Mouse (Mus musculus): ENCODE measurements around the gene Hdgfl3. TPM values are rescaled to one million over a fixed set of nuclear protein-coding genes. Genes with fewer than 3 reads are reported as not detected.
A peak's percentile ranks its signal among the peaks of the same experiment; 100 is the strongest.

Hdgfl3 gene
- polyA plus RNA-seq, 1 experiment from 2014 or later = 22.8 TPM

- H3K27ac ChIP-seq (replicated peaks) = peak overlapping the region; percentile 98
- no peaks in the 10 kb centered on the region for H3K36me3 ChIP-seq
- under 1% methylated on average over 95 of the region's 103 CpGs for WGBS
- peak overlapping the region; percentile 89 for H3K4me3 ChIP-seq
- peak; percentile 78 for DNase-seq (ENCODE audit: low spot score)
- H3K9me3 ChIP-seq (replicated peaks) = no peaks in the 10 kb centered on the region
- peaks cover 24% of the 10 kb centered on the region for H3K27me3 ChIP-seq (ENCODE audit: low read depth, poor library complexity, severe bottlenecking)
- peaks cover 36% of the 10 kb centered on the region for H3K4me1 ChIP-seq
These were observed 539 bp downstream of the Hdgfl3 start for GRCm38 (mm10) chr7:81933601-81934266.

GRCm38 (mm10) chr7:81933061-81933600, 1.1 kb downstream of the Hdgfl3 start:
- DNase-seq (ENCODE audit: low spot score) = no peak
- 10% methylated on average over 23 of the region's 23 CpGs for WGBS
- no peaks in the 10 kb centered on the region for H3K9me3 ChIP-seq (replicated peaks)
- H3K27me3 ChIP-seq (ENCODE audit: low read depth, poor library complexity, severe bottlenecking) = peaks cover 24% of the 10 kb centered on the region
- peak overlapping the region; percentile 89 for H3K4me3 ChIP-seq
- peaks cover 41% of the 10 kb centered on the region for H3K4me1 ChIP-seq
- no peaks in the 10 kb centered on the region for H3K36me3 ChIP-seq
- peak overlapping the region; percentile 98 for H3K27ac ChIP-seq (replicated peaks)

DNA sequence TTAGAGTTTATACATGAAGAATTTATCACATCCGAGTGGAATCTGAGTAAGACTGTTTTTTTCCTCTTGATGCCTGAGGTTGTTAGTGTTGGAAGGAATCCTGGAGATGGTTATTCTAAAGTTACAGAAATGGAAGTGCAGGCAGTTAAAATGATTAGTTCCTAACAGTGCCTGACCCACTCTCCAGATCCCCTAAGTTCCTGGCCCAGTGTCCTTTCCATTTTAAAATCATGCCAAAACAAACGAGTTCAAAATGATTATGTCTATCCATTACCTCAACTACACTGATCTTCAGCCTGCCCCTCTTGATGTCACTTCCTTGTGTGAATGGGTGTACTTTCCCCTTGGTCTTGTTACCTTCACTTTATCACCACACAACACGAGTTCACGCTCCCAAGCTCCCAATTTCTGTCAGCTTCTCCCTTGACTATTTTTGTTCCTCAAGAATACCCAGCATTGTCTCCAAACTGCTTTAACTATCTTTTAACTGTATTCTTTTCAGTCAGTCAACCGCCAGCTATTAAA, 1.7 kb downstream of the Hdgfl3 start:
- DNase-seq (ENCODE audit: low spot score) = no peak
- Histone ChIP-seq H3K36me3 (no peaks in the 10 kb centered on the region), H3K27me3 (ENCODE audit: low read depth, poor library complexity, severe bottlenecking) (peaks cover 24% of the 10 kb centered on the region), H3K4me3 (peak overlapping the region; percentile 89), H3K9me3 (replicated peaks) (no peaks in the 10 kb centered on the region), H3K4me1 (peaks cover 41% of the 10 kb centered on the region), H3K27ac (replicated peaks) (peak overlapping the region; percentile 98)
- WGBS = 51% methylated on average over 5 of the region's 5 CpGs

DNA sequence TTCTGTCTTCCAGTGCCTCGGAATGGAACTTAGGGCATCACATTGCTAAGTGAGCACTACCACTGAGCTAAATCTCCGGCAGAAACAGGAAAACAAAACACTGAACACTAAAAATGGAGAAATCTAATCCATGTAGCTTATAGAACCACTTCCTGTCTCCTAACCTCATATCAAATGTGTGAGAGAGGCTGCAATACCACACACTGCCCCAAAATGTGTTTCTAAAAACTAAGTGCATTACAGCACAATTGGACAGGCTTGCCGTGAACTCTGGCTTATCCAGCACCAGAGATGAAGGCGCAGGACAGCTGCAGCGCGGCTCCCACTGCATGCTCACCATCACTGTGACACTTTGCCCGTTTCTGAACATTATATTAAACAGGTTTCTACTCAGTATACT, 5.3 kb downstream of the Hdgfl3 start:
- Histone ChIP-seq H3K27ac (replicated peaks) (no peak overlapping the region), H3K9me3 (replicated peaks) (no peaks in the 10 kb centered on the region), H3K4me1 (peaks cover 36% of the 10 kb centered on the region), H3K27me3 (ENCODE audit: low read depth, poor library complexity, severe bottlenecking) (no peaks in the 10 kb centered on the region), H3K36me3 (no peaks in the 10 kb centered on the region), H3K4me3 (no peak overlapping the region)
- WGBS = 83% methylated on average over 7 of the region's 7 CpGs
- DNase-seq (ENCODE audit: low spot score) = no peak

GRCm38 (mm10) chr7:81921379-81921952, 12.8 kb downstream of the Hdgfl3 start:
- H3K27me3 ChIP-seq (ENCODE audit: low read depth, poor library complexity, severe bottlenecking) = no peaks in the 10 kb centered on the region
- H3K36me3 ChIP-seq = no peaks in the 10 kb centered on the region
- no peaks in the 10 kb centered on the region for H3K4me1 ChIP-seq
- no peaks in the 10 kb centered on the region for H3K9me3 ChIP-seq (replicated peaks)
- H3K4me3 ChIP-seq = no peak overlapping the region
- 86% methylated on average over 1 of the region's 1 CpGs for WGBS
- DNase-seq (ENCODE audit: low spot score) = no peak
- H3K27ac ChIP-seq (replicated peaks) = no peak overlapping the region

DNA sequence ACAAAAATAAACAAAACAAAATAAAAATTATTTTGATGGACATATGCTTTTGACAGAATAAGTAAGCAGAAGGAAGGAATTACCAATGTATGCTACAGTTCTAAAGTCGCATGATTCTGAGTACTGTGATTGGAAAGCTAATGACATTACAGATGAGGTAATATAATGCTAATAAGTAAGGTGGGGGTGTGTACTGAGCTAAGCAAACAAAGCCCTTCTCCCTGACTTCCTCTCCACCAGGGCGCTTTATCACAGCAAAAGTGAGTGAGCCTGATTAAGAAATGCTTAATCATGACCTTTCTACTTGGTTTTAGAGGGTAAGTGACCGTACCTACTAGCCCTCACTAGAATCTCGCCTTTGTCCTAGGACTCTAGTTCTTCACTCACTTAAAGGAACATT, 14.0 kb downstream of the Hdgfl3 start:
- DNase-seq (ENCODE audit: low spot score) = no peak
- Histone ChIP-seq H3K27ac (replicated peaks) (no peak overlapping the region), H3K27me3 (ENCODE audit: low read depth, poor library complexity, severe bottlenecking) (no peaks in the 10 kb centered on the region), H3K9me3 (replicated peaks) (no peaks in the 10 kb centered on the region), H3K4me1 (no peaks in the 10 kb centered on the region), H3K36me3 (no peaks in the 10 kb centered on the region), H3K4me3 (no peak overlapping the region)
- WGBS = 83% methylated on average over 4 of the region's 4 CpGs

DNA sequence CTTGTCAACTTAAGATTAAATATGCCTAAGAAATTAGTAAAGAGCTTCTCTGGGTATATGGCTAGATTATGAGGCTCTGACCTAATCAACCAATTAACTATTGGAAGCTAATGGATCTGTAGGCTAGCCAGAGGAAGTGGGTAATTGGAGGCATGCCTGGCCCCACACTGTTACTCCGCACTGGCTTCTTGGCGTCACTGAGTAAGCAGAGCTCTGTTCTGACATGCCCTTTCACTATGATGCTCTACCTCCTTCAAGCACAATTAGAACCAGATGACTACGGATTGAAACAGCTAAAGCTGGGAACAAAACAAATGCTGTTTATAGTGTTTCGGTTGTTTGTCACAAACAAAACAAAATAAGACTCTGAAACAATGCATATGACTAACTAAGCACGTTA, 16.0 kb downstream of the Hdgfl3 start:
- H3K4me3 ChIP-seq = no peak overlapping the region
- H3K9me3 ChIP-seq (replicated peaks) = no peaks in the 10 kb centered on the region
- H3K4me1 ChIP-seq = no peaks in the 10 kb centered on the region
- H3K27ac ChIP-seq (replicated peaks) = no peak overlapping the region
- H3K36me3 ChIP-seq = no peaks in the 10 kb centered on the region
- no peak for DNase-seq (ENCODE audit: low spot score)
- H3K27me3 ChIP-seq (ENCODE audit: low read depth, poor library complexity, severe bottlenecking) = no peaks in the 10 kb centered on the region
- WGBS = 69% methylated on average over 5 of the region's 5 CpGs

DNA sequence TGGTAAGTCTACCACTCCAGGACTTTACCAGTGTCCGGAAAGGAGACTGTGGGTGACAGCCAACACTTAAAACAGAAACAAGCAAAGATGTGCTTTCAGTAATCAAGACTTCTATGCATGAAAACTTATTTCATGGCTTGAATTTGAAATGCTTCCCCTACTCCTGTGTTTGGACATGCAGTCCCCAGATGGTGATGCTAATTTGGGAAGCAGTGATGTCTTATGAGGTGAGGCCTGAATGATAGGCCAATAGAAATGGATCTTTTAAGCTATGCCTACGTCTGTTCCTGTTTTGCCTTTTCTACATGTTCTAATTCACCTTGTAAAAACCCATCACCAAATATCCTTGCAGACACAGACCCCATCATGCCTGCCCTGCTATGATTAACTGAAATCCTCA, 29.3 kb downstream of the Hdgfl3 start:
- WGBS = 91% methylated on average over 2 of the region's 2 CpGs
- H3K4me3 ChIP-seq = no peak overlapping the region
- H3K9me3 ChIP-seq (replicated peaks) = no peaks in the 10 kb centered on the region
- no peaks in the 10 kb centered on the region for H3K4me1 ChIP-seq
- no peak for DNase-seq (ENCODE audit: low spot score)
- H3K27ac ChIP-seq (replicated peaks) = no peak overlapping the region
- H3K27me3 ChIP-seq (ENCODE audit: low read depth, poor library complexity, severe bottlenecking) = no peaks in the 10 kb centered on the region
- peaks cover 13% of the 10 kb centered on the region for H3K36me3 ChIP-seq

GRCm38 (mm10) chr7:81904094-81904493, 30.2 kb downstream of the Hdgfl3 start:
- no peaks in the 10 kb centered on the region for H3K9me3 ChIP-seq (replicated peaks)
- no peaks in the 10 kb centered on the region for H3K27me3 ChIP-seq (ENCODE audit: low read depth, poor library complexity, severe bottlenecking)
- H3K4me1 ChIP-seq = no peaks in the 10 kb centered on the region
- no peak for DNase-seq (ENCODE audit: low spot score)
- WGBS = 73% methylated on average over 4 of the region's 4 CpGs
- H3K4me3 ChIP-seq = no peak overlapping the region
- peaks cover 18% of the 10 kb centered on the region for H3K36me3 ChIP-seq
- H3K27ac ChIP-seq (replicated peaks) = no peak overlapping the region

- Histone ChIP-seq H3K27ac (replicated peaks) (no peak overlapping the region), H3K36me3 (peaks cover 32% of the 10 kb centered on the region), H3K9me3 (replicated peaks) (no peaks in the 10 kb centered on the region), H3K27me3 (ENCODE audit: low read depth, poor library complexity, severe bottlenecking) (no peaks in the 10 kb centered on the region), H3K4me3 (no peak overlapping the region), H3K4me1 (no peaks in the 10 kb centered on the region)
- 88% methylated on average over 11 of the region's 11 CpGs for WGBS
- no peak for DNase-seq (ENCODE audit: low spot score)
These were observed 34.9 kb downstream of the Hdgfl3 start for GRCm38 (mm10) chr7:81899361-81899760.

- WGBS = 79% methylated on average over 4 of the region's 4 CpGs
- H3K27ac ChIP-seq (replicated peaks) = no peak overlapping the region
- H3K27me3 ChIP-seq (ENCODE audit: low read depth, poor library complexity, severe bottlenecking) = no peaks in the 10 kb centered on the region
- no peak overlapping the region for H3K4me3 ChIP-seq
- no peaks in the 10 kb centered on the region for H3K4me1 ChIP-seq
- H3K9me3 ChIP-seq (replicated peaks) = no peaks in the 10 kb centered on the region
- DNase-seq (ENCODE audit: low spot score) = no peak
- H3K36me3 ChIP-seq = peaks cover 41% of the 10 kb centered on the region
These were observed 49.1 kb downstream of the Hdgfl3 start for GRCm38 (mm10) chr7:81885128-81885527.

GRCm38 (mm10) chr7:81881600-81881999, 52.7 kb downstream of the Hdgfl3 start:
- WGBS = 91% methylated on average over 3 of the region's 3 CpGs
- Histone ChIP-seq H3K27me3 (ENCODE audit: low read depth, poor library complexity, severe bottlenecking) (no peaks in the 10 kb centered on the region), H3K9me3 (replicated peaks) (no peaks in the 10 kb centered on the region), H3K4me1 (no peaks in the 10 kb centered on the region), H3K36me3 (peaks cover 21% of the 10 kb centered on the region), H3K4me3 (no peak overlapping the region), H3K27ac (replicated peaks) (no peak overlapping the region)
- DNase-seq (ENCODE audit: low spot score) = no peak

DNA sequence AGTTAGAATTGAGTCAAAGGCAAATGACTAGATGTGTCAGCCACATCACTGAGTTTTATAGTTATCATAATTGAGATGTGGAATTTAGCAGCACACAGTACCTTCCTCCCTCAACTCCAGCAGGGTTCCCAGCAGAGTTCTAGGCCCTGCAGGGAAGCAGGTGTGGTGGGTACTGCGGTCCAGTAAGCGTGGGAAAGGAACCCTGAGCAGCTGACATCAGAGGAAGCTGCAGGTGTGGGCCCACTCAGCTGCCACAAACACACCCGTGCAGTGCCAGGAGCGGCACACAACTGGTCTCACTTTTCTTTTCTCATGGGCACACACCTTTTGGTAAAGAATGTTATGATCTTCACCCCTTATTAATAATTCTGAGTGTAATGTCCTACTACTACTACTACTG, 53.5 kb downstream of the Hdgfl3 start:
- H3K36me3 ChIP-seq = peaks cover 13% of the 10 kb centered on the region
- H3K4me1 ChIP-seq = no peaks in the 10 kb centered on the region
- H3K4me3 ChIP-seq = no peak overlapping the region
- WGBS = 88% methylated on average over 4 of the region's 4 CpGs
- no peaks in the 10 kb centered on the region for H3K9me3 ChIP-seq (replicated peaks)
- H3K27ac ChIP-seq (replicated peaks) = no peak overlapping the region
- no peaks in the 10 kb centered on the region for H3K27me3 ChIP-seq (ENCODE audit: low read depth, poor library complexity, severe bottlenecking)
- DNase-seq (ENCODE audit: low spot score) = no peak

Data from midbrain, embryonic 10.5 days (tissue).